In genomic region chrX:73672031-73672431, GRCm38 (mm10) we compare ENCODE assay signal across 8 mouse cellular contexts. TPM values are rescaled to one million over a fixed set of nuclear protein-coding genes. Genes with fewer than 3 reads are reported as not detected.
DNase-seq lines count a peak whose midpoint lies in the region; ATAC-seq lines count a peak whose summit lies in the region.

No protein-coding gene starts in this region.

- no peaks in the 10 kb centered on the region for H3K9me3 ChIP-seq in forebrain, embryonic 11.5 days (ENCODE audit: control insufficient read depth, low read length)
- no peaks in the 10 kb centered on the region for H3K9me3 ChIP-seq in limb, embryonic 13.5 days
- no peaks in the 10 kb centered on the region for H3K9me3 ChIP-seq in midbrain, embryonic 14.5 days (ENCODE audit: control insufficient read depth, low read length)

- peak; percentile 31 for DNase-seq in ovary, postnatal 36 days (ENCODE audit: low spot score)
- no peak for DNase-seq in ovary, postnatal 14 days (ENCODE audit: low spot score)
- peak; percentile 86 for DNase-seq in brain, adult 2 months (ENCODE audit: low read depth, low spot score)
- DNase-seq in forebrain, embryonic 11.5 days (ENCODE audit: low spot score), result peak; percentile 71
- DNase-seq in induced T-regulatory cell, adult 2 months (ENCODE audit: low read depth), result peak; percentile 78
- DNase-seq in midbrain, embryonic 14.5 days, result peak; percentile 68
- DNase-seq in thymus, postnatal 0 days (ENCODE audit: low spot score), result peak; percentile 61

- WGBS in forebrain, embryonic 11.5 days, result 44% methylated on average over 3 of the region's 4 CpGs
- WGBS in limb, embryonic 13.5 days, result 58% methylated on average over 4 of the region's 4 CpGs
- WGBS in midbrain, embryonic 14.5 days, result 59% methylated on average over 4 of the region's 4 CpGs

- no peaks in the 10 kb centered on the region for H3K4me1 ChIP-seq in forebrain, embryonic 11.5 days (replicated peaks; ENCODE audit: control insufficient read depth, insufficient read depth, low read length)
- H3K4me1 ChIP-seq in limb, embryonic 13.5 days, result peaks cover 17% of the 10 kb centered on the region
- H3K4me1 ChIP-seq in midbrain, embryonic 14.5 days (ENCODE audit: control insufficient read depth, insufficient read depth, low read length), result peaks cover 3% of the 10 kb centered on the region; the same call in 1 of the 2 replicates

- no peak overlapping the region for H3K4me3 ChIP-seq in forebrain, embryonic 11.5 days (ENCODE audit: low read depth, low read length)
- peak overlapping the region; percentile 63; the same call in 1 of the 2 replicates for H3K4me3 ChIP-seq in limb, embryonic 13.5 days
- H3K4me3 ChIP-seq in midbrain, embryonic 14.5 days (replicated peaks; ENCODE audit: low read depth, low read length), result no peak overlapping the region

- H3K36me3 ChIP-seq in forebrain, embryonic 11.5 days (ENCODE audit: control insufficient read depth, insufficient read depth, low read length), result no peaks in the 10 kb centered on the region
- peaks cover 8% of the 10 kb centered on the region for H3K36me3 ChIP-seq in limb, embryonic 13.5 days
- H3K36me3 ChIP-seq in midbrain, embryonic 14.5 days (ENCODE audit: control insufficient read depth, insufficient read depth, low read length), result 0 out of 2 replicates have a peak, but pooled peaks cover 3% of the 10 kb centered on the region

- no peak overlapping the region for H3K4me2 ChIP-seq in forebrain, embryonic 11.5 days (ENCODE audit: low read depth, low read length, severe bottlenecking)
- peak overlapping the region; percentile 72 for H3K4me2 ChIP-seq in limb, embryonic 13.5 days (replicated peaks)
- H3K4me2 ChIP-seq in midbrain, embryonic 14.5 days (ENCODE audit: low read length), result no peak overlapping the region

- no peaks in the 10 kb centered on the region for H3K27me3 ChIP-seq in forebrain, embryonic 11.5 days (ENCODE audit: control insufficient read depth, insufficient read depth, low read length)
- H3K27me3 ChIP-seq in limb, embryonic 13.5 days, result peaks cover 16% of the 10 kb centered on the region; the same call in 1 of the 2 replicates
- no peaks in the 10 kb centered on the region for H3K27me3 ChIP-seq in midbrain, embryonic 14.5 days (ENCODE audit: control insufficient read depth, insufficient read depth, low read length)

- H3K27ac ChIP-seq in forebrain, embryonic 11.5 days (ENCODE audit: low read depth, low read length), result no peak overlapping the region
- no peak overlapping the region for H3K27ac ChIP-seq in limb, embryonic 13.5 days
- H3K27ac ChIP-seq in midbrain, embryonic 14.5 days (replicated peaks; ENCODE audit: low read depth, low read length), result no peak overlapping the region

- no peak overlapping the region for H3K9ac ChIP-seq in forebrain, embryonic 11.5 days (ENCODE audit: low read length)
- no peak overlapping the region for H3K9ac ChIP-seq in limb, embryonic 13.5 days
- no peak overlapping the region for H3K9ac ChIP-seq in midbrain, embryonic 14.5 days (replicated peaks; ENCODE audit: low read length)

- peak; percentile 71 for ATAC-seq in forebrain, embryonic 11.5 days (replicated peaks; ENCODE audit: low FRiP score)
- ATAC-seq in limb, embryonic 13.5 days (ENCODE audit: low FRiP score, low read depth), result peak; percentile 53; the same call in 1 of the 2 replicates
- peak; percentile 51; the same call in 1 of the 2 replicates for ATAC-seq in midbrain, embryonic 14.5 days (ENCODE audit: low FRiP score, low TSS enrichment)

RNA-seq across cellular contexts. Expression of gene Slc6a8, which starts 0.9 kb away (rescaled TPM):
- 7.5 and 9.0 TPM in 2 replicates for polyA plus RNA-seq in forebrain, embryonic 11.5 days (2014; fragmentation: Nextera tagmentation; extraction: Ambion mirVana)
- polyA plus RNA-seq in limb, embryonic 13.5 days (2015; fragmentation: Nextera tagmentation; extraction: Ambion mirVana), result 8.3 and 8.8 TPM in 2 replicates
- 8.9 and 9.5 TPM in 2 replicates for polyA plus RNA-seq in midbrain, embryonic 14.5 days (2014; fragmentation: Nextera tagmentation; extraction: Ambion mirVana)
- 5.1 TPM in 2 replicates for polyA plus RNA-seq in thymus, postnatal 0 days (2015; fragmentation: Nextera tagmentation; extraction: Ambion mirVana)

RNA-seq across cellular contexts. Expression of gene Pnck, which starts 12.1 kb away (rescaled TPM):
- polyA plus RNA-seq in forebrain, embryonic 11.5 days (2014; fragmentation: Nextera tagmentation; extraction: Ambion mirVana), result 11.1 and 17.4 TPM in 2 replicates
- polyA plus RNA-seq in limb, embryonic 13.5 days (2015; fragmentation: Nextera tagmentation; extraction: Ambion mirVana), result 21.7 TPM in 2 replicates
- 138 and 176 TPM in 2 replicates for polyA plus RNA-seq in midbrain, embryonic 14.5 days (2014; fragmentation: Nextera tagmentation; extraction: Ambion mirVana)
- polyA plus RNA-seq in thymus, postnatal 0 days (2015; fragmentation: Nextera tagmentation; extraction: Ambion mirVana), result 5.4 and 6.4 TPM in 2 replicates

RNA-seq across cellular contexts. Expression of gene Dusp9, which starts 32.8 kb away (rescaled TPM):
- polyA plus RNA-seq in forebrain, embryonic 11.5 days (2014; fragmentation: Nextera tagmentation; extraction: Ambion mirVana), result 4.5 and 5.5 TPM in 2 replicates
- 22.6 and 23.2 TPM in 2 replicates for polyA plus RNA-seq in limb, embryonic 13.5 days (2015; fragmentation: Nextera tagmentation; extraction: Ambion mirVana)
- polyA plus RNA-seq in midbrain, embryonic 14.5 days (2014; fragmentation: Nextera tagmentation; extraction: Ambion mirVana), result 0.22 and 0.31 TPM in 2 replicates
- 0.35 and 0.46 TPM in 2 replicates for polyA plus RNA-seq in thymus, postnatal 0 days (2015; fragmentation: Nextera tagmentation; extraction: Ambion mirVana)

RNA-seq across cellular contexts. Expression of gene Bcap31, which starts 43.9 kb away (rescaled TPM):
- polyA plus RNA-seq in forebrain, embryonic 11.5 days (2014; fragmentation: Nextera tagmentation; extraction: Ambion mirVana), result 128 and 135 TPM in 2 replicates
- polyA plus RNA-seq in limb, embryonic 13.5 days (2015; fragmentation: Nextera tagmentation; extraction: Ambion mirVana), result 211 and 215 TPM in 2 replicates
- polyA plus RNA-seq in midbrain, embryonic 14.5 days (2014; fragmentation: Nextera tagmentation; extraction: Ambion mirVana), result 106 and 116 TPM in 2 replicates
- polyA plus RNA-seq in thymus, postnatal 0 days (2015; fragmentation: Nextera tagmentation; extraction: Ambion mirVana), result 292 and 314 TPM in 2 replicates

RNA-seq across cellular contexts. Expression of gene Abcd1, which starts 44.4 kb away (rescaled TPM):
- polyA plus RNA-seq in forebrain, embryonic 11.5 days (2014; fragmentation: Nextera tagmentation; extraction: Ambion mirVana), result 8.9 and 10.7 TPM in 2 replicates
- 16.1 and 17.1 TPM in 2 replicates for polyA plus RNA-seq in limb, embryonic 13.5 days (2015; fragmentation: Nextera tagmentation; extraction: Ambion mirVana)
- 7.1 and 8.7 TPM in 2 replicates for polyA plus RNA-seq in midbrain, embryonic 14.5 days (2014; fragmentation: Nextera tagmentation; extraction: Ambion mirVana)
- polyA plus RNA-seq in thymus, postnatal 0 days (2015; fragmentation: Nextera tagmentation; extraction: Ambion mirVana), result 29.4 and 34.3 TPM in 2 replicates
